9 mouse cellular contexts compared by ENCODE assay signal in the genomic region with DNA sequence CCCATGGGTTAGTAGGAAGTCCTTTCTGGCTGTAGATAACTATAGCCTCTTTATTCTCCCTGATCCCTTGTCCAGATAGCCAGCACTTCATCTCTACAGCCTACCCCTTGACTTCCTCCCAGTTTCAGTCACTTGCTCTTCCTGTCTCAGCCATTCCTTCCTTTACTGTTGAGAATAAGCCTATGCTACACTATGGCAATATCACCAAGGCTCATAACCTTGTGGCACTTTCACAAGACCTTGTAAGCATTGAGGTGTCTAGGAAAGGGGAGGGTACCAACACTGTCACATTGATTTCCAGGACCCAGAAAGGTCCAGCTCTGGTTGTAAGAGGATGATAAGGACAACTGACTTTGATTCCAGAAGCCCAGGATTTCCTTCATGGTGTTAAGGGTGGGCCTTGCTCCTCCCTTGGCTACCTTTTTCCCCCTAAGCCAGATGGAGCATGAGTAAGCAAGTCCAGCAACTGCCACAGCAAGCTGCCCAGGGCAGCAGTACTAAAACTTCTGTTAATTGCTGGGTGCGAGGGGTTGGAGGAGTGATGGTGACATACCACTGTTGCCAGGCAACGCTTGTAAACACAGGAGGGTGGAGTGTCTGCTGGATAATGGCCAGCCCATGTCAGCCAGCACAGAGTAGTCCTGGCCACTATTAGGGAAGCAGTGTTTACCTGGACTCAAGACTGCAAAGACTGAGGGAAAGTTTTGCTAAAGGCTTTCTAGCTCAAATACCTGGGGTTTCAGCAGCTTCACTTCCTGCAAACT.
A peak's percentile ranks its signal among the peaks of the same experiment; 100 is the strongest.
DNase-seq lines count a peak whose midpoint lies in the region; ATAC-seq and TF ChIP-seq lines count a peak whose summit lies in the region.
"Had no signal": no experiment of that assay in that cellular context is flagged by ENCODE, and none has a peak within 500 bp of the region (broad histone marks: within the 10 kb centered on the region; RNA-seq: fewer than 3 reads in every experiment).

No protein-coding gene starts in this region.

- no peak for TF ChIP-seq CTCF in forebrain, postnatal 0 days (IDR thresholded peaks at IDR 0.05; ENCODE audit: low read depth)

- H3K36me3 ChIP-seq in forebrain, embryonic 12.5 days (replicated peaks): no peaks in the 10 kb centered on the region
- no peaks in the 10 kb centered on the region for H3K36me3 ChIP-seq in forebrain, embryonic 10.5 days (replicated peaks)
- H3K36me3 ChIP-seq in forebrain, postnatal 0 days (ENCODE audit: insufficient read depth): no peaks in the 10 kb centered on the region
- H3K36me3 ChIP-seq: embryonic facial prominence, embryonic 15.5 days had no signal

- no peak overlapping the region for H3K4me3 ChIP-seq in forebrain, embryonic 12.5 days (replicated peaks)
- H3K4me3 ChIP-seq in forebrain, embryonic 10.5 days: no peak overlapping the region
- no peak overlapping the region for H3K4me3 ChIP-seq in forebrain, postnatal 0 days (ENCODE audit: low read depth, low read length)
- H3K4me3 ChIP-seq: embryonic facial prominence, embryonic 15.5 days had no signal

- H3K27me3 ChIP-seq in forebrain, embryonic 12.5 days: no peaks in the 10 kb centered on the region
- H3K27me3 ChIP-seq in forebrain, embryonic 10.5 days (ENCODE audit: poor library complexity, severe bottlenecking): no peaks in the 10 kb centered on the region
- no peaks in the 10 kb centered on the region for H3K27me3 ChIP-seq in forebrain, postnatal 0 days (ENCODE audit: insufficient read depth, low read length)
- H3K27me3 ChIP-seq: embryonic facial prominence, embryonic 15.5 days had no signal

- no peaks in the 10 kb centered on the region for H3K9me3 ChIP-seq in forebrain, embryonic 12.5 days
- H3K9me3 ChIP-seq in forebrain, embryonic 10.5 days: no peaks in the 10 kb centered on the region
- no peaks in the 10 kb centered on the region for H3K9me3 ChIP-seq in forebrain, postnatal 0 days (ENCODE audit: low read length)
- H3K9me3 ChIP-seq: embryonic facial prominence, embryonic 15.5 days had no signal

- DNase-seq in forebrain, embryonic 10.5 days (ENCODE audit: extremely low spot score, low spot score): no peak
- DNase-seq in forebrain, postnatal 0 days: no peak
- DNase-seq in kidney, adult 9 months: peak; percentile 2
- DNase-seq in lung, postnatal 10 days: peak; percentile 36
- no peak for DNase-seq in c-Kit-positive CD71-positive TER-119-positive erythroid progenitor cells, embryonic 14.5 days (ENCODE audit: low spot score)
- no peak for DNase-seq in spleen, postnatal 10 days (ENCODE audit: low spot score in 2 of 2)
- no peak for DNase-seq in urinary bladder, postnatal 25 days (ENCODE audit: low spot score)

- WGBS in forebrain, embryonic 12.5 days: 54% methylated on average over 2 of the region's 2 CpGs
- 56% methylated on average over 2 of the region's 2 CpGs for WGBS in forebrain, embryonic 10.5 days
- 31% methylated on average over 2 of the region's 2 CpGs for WGBS in forebrain, postnatal 0 days

- H3K4me1 ChIP-seq in forebrain, embryonic 12.5 days: no peaks in the 10 kb centered on the region
- no peaks in the 10 kb centered on the region for H3K4me1 ChIP-seq in forebrain, embryonic 10.5 days
- no peaks in the 10 kb centered on the region for H3K4me1 ChIP-seq in forebrain, postnatal 0 days (ENCODE audit: insufficient read depth)
- H3K4me1 ChIP-seq: embryonic facial prominence, embryonic 15.5 days had no signal

- H3K27ac ChIP-seq in forebrain, embryonic 12.5 days: no peak overlapping the region
- H3K27ac ChIP-seq in forebrain, embryonic 10.5 days: no peak overlapping the region
- H3K27ac ChIP-seq in forebrain, postnatal 0 days (ENCODE audit: low read depth, low read length): no peak overlapping the region
- H3K27ac ChIP-seq: embryonic facial prominence, embryonic 15.5 days had no signal

- H3K9ac ChIP-seq in forebrain, embryonic 12.5 days: no peak overlapping the region
- no peak overlapping the region for H3K9ac ChIP-seq in forebrain, postnatal 0 days
- H3K9ac ChIP-seq: embryonic facial prominence, embryonic 15.5 days had no signal

- ATAC-seq in forebrain, embryonic 12.5 days (ENCODE audit: low FRiP score): peak; percentile 75; the same call in 1 of the 2 replicates
- ATAC-seq in forebrain, postnatal 0 days: peak; percentile 20; the same call in 1 of the 2 replicates

- no peak overlapping the region for H3K4me2 ChIP-seq in forebrain, embryonic 12.5 days
- no peak overlapping the region for H3K4me2 ChIP-seq in forebrain, postnatal 0 days (ENCODE audit: low read depth)
- H3K4me2 ChIP-seq: embryonic facial prominence, embryonic 15.5 days had no signal

Comparison
In these comparisons a context has a peak if more than half of its experiments do, and no peak if none do; other contexts are left out.
1. DNase-seq: peak in kidney, adult 9 months (single experiment) and lung, postnatal 10 days (single experiment); none in forebrain, embryonic 10.5 days (single experiment), forebrain, postnatal 0 days (single experiment), c-Kit-positive CD71-positive TER-119-positive erythroid progenitor cells, embryonic 14.5 days (single experiment), spleen, postnatal 10 days (0 of 2) and urinary bladder, postnatal 25 days (single experiment).